Mouse (Mus musculus) liver, postnatal 0 days (tissue): ENCODE results near the gene Birc5. TPM values are rescaled to one million over a fixed set of nuclear protein-coding genes. Genes with fewer than 3 reads are reported as not detected.

Source experiments
- ATAC-seq: fragments of 200-750 bp; cut with Nextera tagmentation; 2 replicates; pipeline ENCODE4 v1.8.0; 2017; ENCODE audit warnings: mild to moderate bottlenecking, moderate library complexity
- DNase-seq: peaks from one replicate; pipeline ENCODE4 v3.0.0-alpha.2; 2016
- H3K27ac ChIP-seq: fragments of 300-500 bp; sonication (generic); 2 replicates; pipeline ENCODE4 v1.5.1; 2014; ENCODE audit warnings: antibody characterized with exemption, moderate library complexity, mild to moderate bottlenecking, low read depth
- H3K27me3 ChIP-seq: fragments of 300-500 bp; sonication (generic); 2 replicates; pipeline ENCODE4 v1.6.1; 2014; ENCODE audit warnings: low read length, control low read depth, mixed read lengths; ENCODE audit not compliant: insufficient read depth
- H3K36me3 ChIP-seq: fragments of 300-500 bp; sonication (generic); replicated peaks from 2 replicates; pipeline ENCODE4 v1.6.1; 2014; ENCODE audit warnings: mild to moderate bottlenecking, control low read depth, low read length, moderate library complexity, mixed read lengths; ENCODE audit not compliant: insufficient read depth
- H3K4me1 ChIP-seq: fragments of 300-500 bp; sonication (generic); 2 replicates; pipeline ENCODE4 v1.6.1; 2014; ENCODE audit warnings: antibody characterized with exemption, mild to moderate bottlenecking, control low read depth; ENCODE audit not compliant: insufficient read depth
- H3K4me2 ChIP-seq: fragments of 300-500 bp; sonication (generic); 2 replicates; pipeline ENCODE4 v1.6.1; 2014; ENCODE audit warnings: low read depth, mild to moderate bottlenecking, low read length, moderate library complexity, mixed read lengths
- H3K4me3 ChIP-seq: fragments of 300-500 bp; sonication (generic); 2 replicates; pipeline ENCODE4 v1.5.1; 2014; ENCODE audit warnings: low read depth, low read length
- H3K9ac ChIP-seq: fragments of 300-500 bp; sonication (generic); replicated peaks from 2 replicates; pipeline ENCODE4 v1.6.1; 2014; ENCODE audit warnings: mild to moderate bottlenecking, moderate library complexity
- H3K9me3 ChIP-seq: fragments of 300-500 bp; sonication (generic); 2 replicates; pipeline ENCODE4 v1.6.1; 2016; ENCODE audit warnings: mild to moderate bottlenecking, control low read depth, low read length, mixed read lengths
- CTCF ChIP-seq: sonication (generic); IDR thresholded peaks from 2 replicates; pipeline ENCODE4 v1.5.1; 2016; ENCODE audit warnings: antibody characterized with exemption, low read depth
- EP300 ChIP-seq: IDR thresholded peaks from 2 replicates; pipeline ENCODE4 v1.6.1; 2016; ENCODE audit warnings: antibody characterized with exemption, low read depth, mild to moderate bottlenecking
- WGBS: fragments of 180-500 bp; shearing (Covaris S2); extraction: QIAGEN DNeasy Blood & Tissue Kit; methylation state at CpG from one replicate; pipeline ENCODE4 v1.1.7; 2014; ENCODE audit not compliant: insufficient replicate concordance; 5-methylcytosine and 5-hydroxymethylcytosine counted together
- polyA plus RNA-seq: library from polyadenylated mRNA; unstranded; fragments of >200 nt; fragmentation: Nextera tagmentation; extraction: Ambion mirVana; gene quantifications from 2 replicates; pipeline ENCODE4 v1.2.1, GENCODE M21; 2015

Gene Birc5
- polyA plus RNA-seq, 1 experiment from 2014 or later: 197 TPM

DNA sequence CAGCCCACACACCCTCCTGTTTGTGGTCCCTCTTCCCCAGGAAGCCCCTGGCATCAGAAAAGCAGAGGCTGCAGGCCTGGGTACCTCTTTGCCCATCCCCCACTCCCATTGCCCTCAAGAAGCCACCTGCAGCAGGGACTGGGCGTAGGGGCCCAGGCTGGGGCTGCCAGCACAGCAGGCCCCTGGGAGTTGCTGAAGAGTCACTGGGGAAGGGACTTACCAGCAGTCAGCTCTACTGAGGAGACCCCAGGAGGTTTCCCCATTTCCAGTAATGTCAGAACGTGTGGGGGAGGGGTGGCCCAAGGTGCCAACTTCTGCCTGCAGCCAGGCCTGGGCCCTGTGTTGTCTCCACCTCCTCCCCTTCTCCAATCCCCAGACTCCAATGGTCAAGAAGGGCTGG, 53.2 kb downstream of the Birc5 start:
- TF ChIP-seq EP300 (no peak), CTCF (no peak)
- no peak overlapping the region for H3K4me3 ChIP-seq
- H3K9ac ChIP-seq: no peak overlapping the region
- no peaks in the 10 kb centered on the region for H3K36me3 ChIP-seq
- H3K9me3 ChIP-seq: no peaks in the 10 kb centered on the region
- H3K27ac ChIP-seq: no peak overlapping the region
- peak; percentile 35; the same call in 1 of the 2 replicates for ATAC-seq
- peaks cover 2% of the 10 kb centered on the region; the same call in 1 of the 2 replicates for H3K4me1 ChIP-seq
- DNase-seq: peak; percentile 42
- no peak overlapping the region for H3K4me2 ChIP-seq
- no peaks in the 10 kb centered on the region for H3K27me3 ChIP-seq
- 62% methylated on average over 2 of the region's 2 CpGs for WGBS

- H3K4me3 ChIP-seq: no peak overlapping the region
- TF ChIP-seq EP300: no peak
- no peak for TF ChIP-seq CTCF
- peaks cover 2% of the 10 kb centered on the region; the same call in 1 of the 2 replicates for H3K4me1 ChIP-seq
- DNase-seq (no peak), ATAC-seq (no peak)
- H3K9ac ChIP-seq: no peak overlapping the region
- WGBS: 66% methylated on average over 8 of the region's 8 CpGs
- H3K27me3 ChIP-seq: no peaks in the 10 kb centered on the region
- no peaks in the 10 kb centered on the region for H3K9me3 ChIP-seq
- no peaks in the 10 kb centered on the region for H3K36me3 ChIP-seq
- H3K4me2 ChIP-seq: no peak overlapping the region
- H3K27ac ChIP-seq: no peak overlapping the region
These were observed 55.4 kb downstream of the Birc5 start for GRCm38 (mm10) chr11:117904442-117904841.

Other genes starting within 250 kb of the Birc5 start
- 2.8 and 3.0 TPM in 2 replicates for gene Tnrc6c, start 195.0 kb upstream of the Birc5 start, polyA plus RNA-seq
- gene Tmc8, start 67.2 kb upstream of the Birc5 start, polyA plus RNA-seq: 6.3 and 6.8 TPM in 2 replicates
- gene Tmc6, start 67.1 kb upstream of the Birc5 start, polyA plus RNA-seq: 19.0 and 20.2 TPM in 2 replicates
- 32.7 and 33.8 TPM in 2 replicates for gene 6030468B19Rik, start 51.6 kb upstream of the Birc5 start, polyA plus RNA-seq
- gene Gm20708, start 39.6 kb upstream of the Birc5 start, polyA plus RNA-seq: 0.33 and 0.48 TPM in 2 replicates
- 60.6 and 62.2 TPM in 2 replicates for gene Syngr2, start 39.6 kb upstream of the Birc5 start, polyA plus RNA-seq
- 32.9 and 34.4 TPM in 2 replicates for gene Afmid, start 23.3 kb upstream of the Birc5 start, polyA plus RNA-seq
- 96.8 and 101 TPM in 2 replicates for gene Tk1, start 23.2 kb upstream of the Birc5 start, polyA plus RNA-seq
- not detected in 2 replicates for gene Tmem235, start 11.5 kb downstream of the Birc5 start, polyA plus RNA-seq
- gene Tha1, start 24.2 kb downstream of the Birc5 start, polyA plus RNA-seq: 6.6 and 7.1 TPM in 2 replicates
- gene Socs3, start 120.8 kb downstream of the Birc5 start, polyA plus RNA-seq: 3.5 and 5.8 TPM in 2 replicates
- gene Pgs1, start 137.0 kb downstream of the Birc5 start, polyA plus RNA-seq: 9.1 and 10.1 TPM in 2 replicates